Mouse (Mus musculus): ENCODE data around the gene Cand2. TPM values are rescaled to one million over a fixed set of nuclear protein-coding genes. Genes with fewer than 3 reads are reported as not detected.

Gene Cand2
- polyA plus RNA-seq (2012; rRNA removed): 5.3 and 8.4 TPM in 2 replicates

DNA sequence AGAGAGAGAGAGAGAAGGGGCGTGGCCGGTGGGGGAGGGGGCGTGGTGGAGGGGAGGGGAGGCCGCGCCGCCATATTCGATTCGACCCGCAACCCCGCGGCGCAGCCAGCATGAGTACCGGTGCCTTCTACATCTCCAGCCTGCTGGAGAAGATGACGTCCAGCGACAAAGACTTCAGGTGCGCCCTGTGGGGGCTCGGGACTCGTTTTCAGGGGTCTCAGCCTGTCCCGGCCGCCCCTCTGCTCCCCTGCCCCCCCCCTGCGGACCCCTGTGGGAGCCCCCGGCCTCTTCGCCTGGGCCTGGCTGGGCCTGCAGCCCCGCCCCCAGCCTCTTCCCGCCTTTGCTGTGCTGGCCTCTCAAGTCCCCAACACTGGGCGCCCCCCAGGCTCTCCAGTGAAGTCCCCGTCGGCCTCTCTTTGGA lies at the start of gene Cand2:
Gene Cand2 (plus strand): TSS at position 38 of the 421 bp plus-strand sequence.
- 2% methylated on average over 14 of the region's 28 CpGs for WGBS

DNA sequence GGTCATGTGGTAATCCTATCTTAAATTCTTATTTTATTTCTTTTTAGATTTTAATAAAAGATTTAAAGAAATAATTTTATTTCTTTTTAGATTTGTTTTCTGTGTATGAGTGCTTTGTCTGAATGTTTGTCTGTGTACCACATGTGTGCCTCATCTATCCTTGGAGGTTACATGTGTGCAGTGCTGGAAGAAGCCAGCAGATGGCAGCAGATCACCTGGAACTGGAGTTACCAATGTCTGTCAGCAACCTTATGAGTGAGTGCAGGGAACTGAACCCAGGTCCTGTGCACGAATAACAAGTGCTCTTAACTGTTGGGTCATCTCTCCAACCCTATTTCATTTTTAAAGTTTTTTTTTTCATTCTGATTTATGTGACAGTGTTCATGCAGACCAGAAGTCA lies 47.2 kb upstream of the Cand2 start:
- H3K4me3 ChIP-seq (replicated peaks; ENCODE audit: extremely low read depth, low read depth, low read length): no peak overlapping the region
- no peaks in the 10 kb centered on the region for H3K4me1 ChIP-seq (ENCODE audit: control insufficient read depth, insufficient read depth, low read length)
- 76% methylated on average over 1 of the region's 1 CpGs for WGBS
- peak; percentile 57 for DNase-seq
- TF ChIP-seq POLR2A (IDR thresholded peaks at IDR 0.05; ENCODE audit: borderline replicate concordance, extremely low read depth, low read depth, low read length) (no peak), CTCF (IDR thresholded peaks at IDR 0.05; ENCODE audit: insufficient read depth, low read length) (peak; percentile 75)

More for the DNA sequence above, at the start of gene Cand2:
- TF ChIP-seq CTCF (IDR thresholded peaks at IDR 0.05; ENCODE audit: insufficient read depth, low read length) (no peak), POLR2A (IDR thresholded peaks at IDR 0.05; ENCODE audit: borderline replicate concordance, extremely low read depth, low read depth, low read length) (no peak)
- H3K4me3 ChIP-seq (replicated peaks; ENCODE audit: extremely low read depth, low read depth, low read length): peak within 1 kb of the TSS; percentile 66
- peak; percentile 12 for DNase-seq
- H3K4me1 ChIP-seq (ENCODE audit: control insufficient read depth, insufficient read depth, low read length): no peaks in the 10 kb centered on the region; the same call in 1 of the 2 replicates

DNA sequence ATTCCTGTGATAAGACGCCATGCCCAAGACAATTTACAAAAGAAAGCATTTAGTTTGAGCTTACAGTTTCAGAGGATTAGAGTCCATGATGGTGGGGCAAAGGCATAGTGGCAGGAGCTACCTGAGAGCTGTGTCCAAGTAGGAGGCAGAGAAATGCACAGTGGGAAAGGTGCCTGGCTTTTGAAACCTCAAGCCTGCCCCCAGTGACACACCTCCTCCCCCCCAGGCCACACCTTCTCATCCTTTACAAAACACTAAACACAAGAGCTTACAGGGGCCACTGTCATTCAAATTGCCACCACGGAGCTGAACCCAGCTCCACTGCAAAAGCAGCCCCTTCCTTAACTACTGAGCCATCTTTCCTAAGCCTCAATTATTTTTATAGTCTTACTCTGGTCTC lies 46.8 kb upstream of the Cand2 start:
- no peak for TF ChIP-seq CTCF (IDR thresholded peaks at IDR 0.05; ENCODE audit: insufficient read depth, low read length)
- no peak for TF ChIP-seq POLR2A (IDR thresholded peaks at IDR 0.05; ENCODE audit: borderline replicate concordance, extremely low read depth, low read depth, low read length)
- WGBS: 61% methylated on average over 2 of the region's 2 CpGs
- Histone ChIP-seq H3K4me1 (ENCODE audit: control insufficient read depth, insufficient read depth, low read length) (no peaks in the 10 kb centered on the region), H3K4me3 (replicated peaks; ENCODE audit: extremely low read depth, low read depth, low read length) (no peak overlapping the region)
- DNase-seq: no peak

DNA sequence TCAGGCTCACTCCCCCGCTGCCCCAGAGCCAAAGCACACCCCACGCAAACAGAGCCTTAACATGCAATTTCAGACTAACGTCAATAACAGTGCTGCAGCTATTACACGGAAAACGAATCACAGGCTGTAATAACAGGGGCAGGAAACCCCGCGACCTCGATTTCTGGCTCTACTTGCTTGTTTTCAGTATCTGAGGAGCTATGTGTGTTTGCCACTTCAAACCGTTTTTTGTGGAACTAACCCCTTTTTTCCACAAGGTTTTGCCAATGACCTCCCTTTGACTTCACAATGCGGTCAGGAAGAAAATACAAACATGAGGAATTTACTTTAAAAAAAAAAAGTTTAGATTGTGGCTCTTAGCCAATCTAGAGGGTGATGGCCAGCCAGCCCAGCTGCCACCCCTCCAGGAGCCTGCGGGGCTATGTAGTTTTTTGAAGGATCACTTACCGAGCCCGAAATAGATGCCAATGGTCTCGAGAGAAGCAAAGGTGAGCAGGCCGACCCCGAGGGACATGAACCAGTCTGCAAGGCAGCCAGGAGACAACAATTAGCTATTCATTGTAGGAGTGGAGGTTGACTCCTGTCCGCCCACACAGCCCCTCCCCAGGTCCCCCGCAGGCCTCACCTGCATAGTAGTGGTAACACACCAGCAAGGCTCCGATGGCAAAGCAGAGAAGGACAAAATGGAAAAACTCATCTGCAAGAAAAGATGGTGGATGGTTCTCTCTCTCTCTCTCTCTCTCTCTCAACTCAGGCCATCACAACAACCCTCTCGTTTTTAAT lies 43.6 kb upstream of the Cand2 start:
- no peak for DNase-seq
- H3K4me1 ChIP-seq (ENCODE audit: control insufficient read depth, insufficient read depth, low read length): no peaks in the 10 kb centered on the region
- 47% methylated on average over 20 of the region's 20 CpGs for WGBS
- no peak for TF ChIP-seq POLR2A (IDR thresholded peaks at IDR 0.05; ENCODE audit: borderline replicate concordance, extremely low read depth, low read depth, low read length)
- TF ChIP-seq CTCF (IDR thresholded peaks at IDR 0.05; ENCODE audit: insufficient read depth, low read length): no peak
- no peak overlapping the region for H3K4me3 ChIP-seq (replicated peaks; ENCODE audit: extremely low read depth, low read depth, low read length)

DNA sequence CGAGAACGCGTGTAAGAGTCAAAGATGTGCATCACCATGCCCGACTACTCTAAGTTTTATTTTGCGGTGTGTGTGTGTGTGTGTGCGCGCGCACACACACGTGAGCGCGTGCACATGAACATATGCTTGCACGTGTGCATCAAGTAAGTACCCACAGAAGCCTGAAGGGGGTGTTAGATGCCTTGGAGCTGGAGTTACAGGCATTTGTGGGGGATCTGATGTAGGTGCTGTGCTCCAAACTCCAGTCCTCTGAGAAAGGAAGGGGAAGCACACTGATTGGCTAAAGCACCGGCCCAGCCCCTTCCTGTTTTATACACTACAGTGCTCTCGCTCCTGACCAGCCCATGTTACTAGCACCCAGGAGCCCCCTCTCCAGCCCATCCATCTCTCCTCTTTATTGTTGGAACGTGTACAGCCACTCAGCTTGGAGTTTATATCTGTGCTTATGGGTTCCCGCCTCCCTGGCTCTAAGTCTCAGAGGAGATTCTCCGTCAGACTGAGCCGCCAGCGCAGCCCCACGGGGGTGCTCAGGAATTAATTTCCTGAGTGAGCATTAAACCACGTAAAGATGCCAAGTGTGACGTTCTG lies 41.9 kb upstream of the Cand2 start:
- no peak for TF ChIP-seq CTCF (IDR thresholded peaks at IDR 0.05; ENCODE audit: insufficient read depth, low read length)
- H3K4me1 ChIP-seq (ENCODE audit: control insufficient read depth, insufficient read depth, low read length): no peaks in the 10 kb centered on the region
- 74% methylated on average over 22 of the region's 22 CpGs for WGBS
- H3K4me3 ChIP-seq (replicated peaks; ENCODE audit: extremely low read depth, low read depth, low read length): no peak overlapping the region
- no peak for DNase-seq

DNA sequence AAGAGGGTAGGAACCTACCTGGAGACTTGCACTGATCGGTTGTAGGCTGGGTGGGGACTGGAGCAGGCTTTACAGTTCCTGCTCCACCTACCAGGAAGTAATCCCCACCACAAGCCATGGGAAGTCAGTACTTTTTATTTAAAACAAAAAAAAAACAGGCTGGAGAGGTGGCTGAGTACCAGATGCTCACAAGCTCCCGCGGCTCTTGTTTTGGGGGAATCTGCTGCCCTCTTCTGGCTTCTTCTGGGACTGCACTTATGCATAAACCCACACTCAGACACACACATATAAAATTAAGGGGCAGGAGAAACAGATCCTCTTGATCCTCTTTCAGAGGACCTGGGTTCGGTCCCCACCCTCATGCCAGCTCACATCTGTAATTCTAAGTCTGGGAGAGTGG lies 39.4 kb upstream of the Cand2 start:
- Histone ChIP-seq H3K4me1 (ENCODE audit: control insufficient read depth, insufficient read depth, low read length) (no peaks in the 10 kb centered on the region), H3K4me3 (replicated peaks; ENCODE audit: extremely low read depth, low read depth, low read length) (no peak overlapping the region)
- WGBS: 62% methylated on average over 4 of the region's 4 CpGs
- TF ChIP-seq CTCF (IDR thresholded peaks at IDR 0.05; ENCODE audit: insufficient read depth, low read length): no peak
- no peak for TF ChIP-seq POLR2A (IDR thresholded peaks at IDR 0.05; ENCODE audit: borderline replicate concordance, extremely low read depth, low read depth, low read length)
- peak; percentile 34 for DNase-seq

DNA sequence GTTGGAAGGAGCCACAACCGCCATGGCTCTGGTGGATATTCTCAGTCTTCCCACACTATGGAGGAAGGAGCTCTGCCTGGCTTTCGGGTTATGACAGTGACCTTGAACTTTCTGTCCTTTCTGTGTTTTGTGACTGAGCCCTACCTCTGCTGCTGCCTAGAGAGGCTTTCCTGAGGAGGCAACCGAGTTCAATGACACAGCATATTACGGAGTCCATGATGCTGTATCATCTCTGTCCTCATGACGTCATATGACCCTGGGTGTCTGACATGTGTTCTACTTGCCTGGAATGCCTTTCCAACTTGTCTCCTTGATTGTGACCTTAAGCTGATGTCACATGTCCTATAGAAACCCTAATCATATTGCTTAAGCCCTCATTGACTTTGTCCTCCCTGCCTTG lies 35.3 kb upstream of the Cand2 start:
- 91% methylated on average over 5 of the region's 5 CpGs for WGBS
- TF ChIP-seq CTCF (IDR thresholded peaks at IDR 0.05; ENCODE audit: insufficient read depth, low read length) (no peak), POLR2A (IDR thresholded peaks at IDR 0.05; ENCODE audit: borderline replicate concordance, extremely low read depth, low read depth, low read length) (no peak)
- Histone ChIP-seq H3K4me3 (replicated peaks; ENCODE audit: extremely low read depth, low read depth, low read length) (no peak overlapping the region), H3K4me1 (ENCODE audit: control insufficient read depth, insufficient read depth, low read length) (no peaks in the 10 kb centered on the region)
- DNase-seq: no peak

DNA sequence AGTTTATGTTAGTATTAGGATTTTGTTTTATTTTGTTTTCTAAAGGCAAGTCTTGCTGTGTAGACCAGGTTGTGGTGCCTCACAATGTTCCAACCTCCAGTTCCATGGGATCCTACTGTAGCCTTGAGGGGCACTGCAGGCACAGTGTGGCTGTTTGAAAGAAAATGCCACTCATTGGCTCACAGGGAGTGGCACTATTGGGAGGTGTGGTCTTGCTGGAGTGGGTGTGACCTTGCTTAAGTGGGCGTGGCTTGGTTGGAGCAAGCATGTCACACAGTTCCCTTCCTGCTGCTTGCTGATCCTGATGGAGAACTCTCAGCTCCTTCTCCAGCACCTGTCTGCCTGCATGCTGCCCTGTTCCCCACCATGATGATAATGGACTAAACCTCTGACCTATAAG lies 30.8 kb upstream of the Cand2 start:
- no peak for TF ChIP-seq POLR2A (IDR thresholded peaks at IDR 0.05; ENCODE audit: borderline replicate concordance, extremely low read depth, low read depth, low read length)
- no peak for TF ChIP-seq CTCF (IDR thresholded peaks at IDR 0.05; ENCODE audit: insufficient read depth, low read length)
- no peak overlapping the region for H3K4me3 ChIP-seq (replicated peaks; ENCODE audit: extremely low read depth, low read depth, low read length)
- DNase-seq: no peak
- H3K4me1 ChIP-seq (ENCODE audit: control insufficient read depth, insufficient read depth, low read length): no peaks in the 10 kb centered on the region
- WGBS: 13% methylated on average over 1 of the region's 1 CpGs

DNA sequence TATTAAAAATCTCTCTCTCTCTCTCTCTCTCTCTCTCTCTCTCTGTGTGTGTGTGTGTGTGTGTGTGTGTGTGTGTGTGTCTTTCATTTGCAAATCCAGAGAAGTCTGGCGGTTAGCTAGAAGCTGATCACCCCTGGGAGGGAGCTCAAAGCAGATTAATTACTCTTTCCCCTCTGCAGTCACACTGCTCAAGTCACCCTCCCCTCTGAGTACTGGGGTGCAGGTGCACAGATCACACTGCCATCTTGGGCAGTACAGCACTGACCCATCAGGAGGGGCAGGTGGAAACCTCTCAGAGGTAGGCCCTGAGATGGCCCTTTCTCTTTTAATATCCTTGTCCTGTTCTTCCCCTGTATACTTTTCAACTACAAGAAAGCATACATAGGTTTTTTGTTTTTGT lies 28.0 kb upstream of the Cand2 start:
- no peak for DNase-seq
- TF ChIP-seq CTCF (IDR thresholded peaks at IDR 0.05; ENCODE audit: insufficient read depth, low read length) (no peak), POLR2A (IDR thresholded peaks at IDR 0.05; ENCODE audit: borderline replicate concordance, extremely low read depth, low read depth, low read length) (no peak)
- WGBS: 77% methylated on average over 1 of the region's 1 CpGs
- H3K4me1 ChIP-seq (ENCODE audit: control insufficient read depth, insufficient read depth, low read length): no peaks in the 10 kb centered on the region
- H3K4me3 ChIP-seq (replicated peaks; ENCODE audit: extremely low read depth, low read depth, low read length): no peak overlapping the region

DNA sequence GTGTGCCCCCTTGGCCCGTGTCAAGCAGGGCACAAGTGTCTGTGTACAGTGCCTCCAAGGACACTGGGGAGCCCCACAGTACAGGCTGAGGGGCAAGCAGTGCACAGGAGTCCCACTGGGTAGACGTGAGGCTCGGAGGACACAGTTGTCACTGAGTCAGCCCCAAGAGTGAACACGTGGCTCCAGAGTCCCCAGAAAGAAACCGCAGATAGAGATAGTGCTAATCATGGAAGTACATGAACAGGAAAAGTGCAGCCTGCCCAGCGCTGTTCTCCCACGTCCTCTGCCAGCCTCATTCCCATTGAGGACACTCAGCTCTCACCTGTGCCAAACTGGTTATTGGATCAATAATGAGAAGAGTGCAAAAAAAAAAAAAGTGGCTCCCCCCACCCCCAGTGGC lies 18.8 kb upstream of the Cand2 start:
- Histone ChIP-seq H3K4me1 (ENCODE audit: control insufficient read depth, insufficient read depth, low read length) (peaks cover 4% of the 10 kb centered on the region; the same call in 1 of the 2 replicates), H3K4me3 (replicated peaks; ENCODE audit: extremely low read depth, low read depth, low read length) (no peak overlapping the region)
- no peak for DNase-seq
- WGBS: 78% methylated on average over 7 of the region's 7 CpGs
- no peak for TF ChIP-seq CTCF (IDR thresholded peaks at IDR 0.05; ENCODE audit: insufficient read depth, low read length)
- no peak for TF ChIP-seq POLR2A (IDR thresholded peaks at IDR 0.05; ENCODE audit: borderline replicate concordance, extremely low read depth, low read depth, low read length)

All from lung, adult 2 months (tissue).